Mouse (Mus musculus) ES-E14 (cell line): ENCODE results near the gene Mapre1.

Experiments
- CHD2 ChIP-seq: IDR thresholded peaks from 2 replicates; pipeline ENCODE4 v1.6.1; 2014; ENCODE audit warnings: mild to moderate bottlenecking, low read depth, low read length, inconsistent platforms
- HCFC1 ChIP-seq: IDR thresholded peaks from 2 replicates; pipeline ENCODE4 v1.6.1; 2012; ENCODE audit warnings: low read length, inconsistent platforms, borderline replicate concordance; ENCODE audit not compliant: insufficient read depth
- ZC3H11A ChIP-seq: IDR thresholded peaks from 2 replicates; pipeline ENCODE4 v1.6.1; 2012; ENCODE audit warnings: low read depth, mild to moderate bottlenecking, inconsistent platforms, low read length, borderline replicate concordance

GRCm38 (mm10) chr2:153712646-153713091 lies 28.4 kb upstream of the Mapre1 start:
- TF ChIP-seq HCFC1 (no peak), CHD2 (no peak), ZC3H11A (no peak)
